In genomic region chr11:32454800-32455506, GRCm38 (mm10) we compare ENCODE assay signal across 7 mouse cellular contexts. TPM values are rescaled to one million over a fixed set of nuclear protein-coding genes. Genes with fewer than 3 reads are reported as not detected.
DNase-seq lines count a peak whose midpoint lies in the region; ATAC-seq lines count a peak whose summit lies in the region.

Ubtd2 (plus strand) TSS chr11:32455370.

- no peaks in the 10 kb centered on the region for H3K27me3 ChIP-seq in intestine, embryonic 15.5 days (replicated peaks)
- H3K27me3 ChIP-seq in midbrain, embryonic 10.5 days (ENCODE audit: low read depth, poor library complexity, severe bottlenecking): peaks cover 10% of the 10 kb centered on the region

- H3K27ac ChIP-seq in intestine, embryonic 15.5 days: peak within 1 kb of the TSS; percentile 97
- peak within 1 kb of the TSS; percentile 97 for H3K27ac ChIP-seq in midbrain, embryonic 10.5 days (replicated peaks)

- H3K36me3 ChIP-seq in intestine, embryonic 15.5 days: no peaks in the 10 kb centered on the region
- peaks cover 9% of the 10 kb centered on the region; the same call in 1 of the 2 replicates for H3K36me3 ChIP-seq in midbrain, embryonic 10.5 days

- peak; percentile 99 for ATAC-seq in intestine, embryonic 15.5 days

- H3K4me1 ChIP-seq in intestine, embryonic 15.5 days (replicated peaks): peaks cover 5% of the 10 kb centered on the region; the same call in 1 of the 2 replicates
- peaks cover 34% of the 10 kb centered on the region for H3K4me1 ChIP-seq in midbrain, embryonic 10.5 days

- peak; percentile 98 for DNase-seq in adrenal gland, adult 18-20 months (ENCODE audit: low spot score in 2 of 2)
- peak; percentile 98 for DNase-seq in embryo, embryonic 11 days
- peak; percentile 98 for DNase-seq in gastrocnemius, postnatal 36 days
- DNase-seq in left cerebral cortex, postnatal 25 days (ENCODE audit: low spot score in 2 of 2): peak; percentile 97 to 98
- DNase-seq in midbrain, embryonic 10.5 days (ENCODE audit: low spot score): peak; percentile 98
- peak; percentile 98 for DNase-seq in right cerebral cortex, postnatal 4 days

- peak within 1 kb of the TSS; percentile 95 for H3K9ac ChIP-seq in intestine, embryonic 15.5 days

- H3K9me3 ChIP-seq in intestine, embryonic 15.5 days: no peaks in the 10 kb centered on the region
- H3K9me3 ChIP-seq in midbrain, embryonic 10.5 days (replicated peaks): no peaks in the 10 kb centered on the region

- WGBS in intestine, embryonic 15.5 days: 0% methylated on average over 70 of the region's 86 CpGs
- under 1% methylated on average over 86 of the region's 86 CpGs for WGBS in midbrain, embryonic 10.5 days

- peak within 1 kb of the TSS; percentile 92 for H3K4me2 ChIP-seq in intestine, embryonic 15.5 days (replicated peaks)

- peak within 1 kb of the TSS; percentile 97 for H3K4me3 ChIP-seq in intestine, embryonic 15.5 days (replicated peaks)
- peak within 1 kb of the TSS; percentile 96 for H3K4me3 ChIP-seq in midbrain, embryonic 10.5 days

- intact Hi-C loops in gastrocnemius, postnatal 36 days (cut with DNase I): loop anchor here (5.0 kb wide), 2 partner anchors 32 to 62 kb away; no protein-coding TSS in a partner anchor
- intact Hi-C loops in left cerebral cortex, postnatal 25 days (cut with DNase I): loop anchor here (2.0 to 5.0 kb wide), 4 partner anchors 44 to 112 kb away; partner anchors contain the start of genes Efcab9 and Stk10

RNA-seq across cellular contexts. Expression of gene Ubtd2, which starts in this region (rescaled TPM):
- total RNA-seq in adrenal gland, adult 18-20 months (2021): 10 to 100 TPM; 13.4 TPM
- 10 to 100 TPM in 1 of 2 experiments, 1 to 10 TPM in 1; 9.0 to 11.2 TPM for total RNA-seq in gastrocnemius, postnatal 36 days (2021)
- 29.4 and 34.0 TPM in 2 replicates for polyA plus RNA-seq in intestine, embryonic 15.5 days (2015; fragmentation: Nextera tagmentation; extraction: Ambion mirVana)
- total RNA-seq in left cerebral cortex, postnatal 25 days (2021): 10 to 100 TPM; 52.9 to 65.0 TPM
- 60.9 and 62.3 TPM in 2 replicates for polyA plus RNA-seq in midbrain, embryonic 10.5 days (2016; fragmentation: Nextera tagmentation; extraction: Ambion mirVana)

Comparison
In these comparisons a context has a peak if more than half of its experiments do, and no peak if none do; other contexts are left out.
1. Peak in every context shown above with its lines: DNase-seq, ATAC-seq, H3K4me3 ChIP-seq and H3K27ac ChIP-seq.